Mouse (Mus musculus): Measurements from ENCODE around the gene Gm1604a.
"Not testable (repeated sequence)": the region's sequence is repeated elsewhere in the genome, so short reads cannot be mapped to it uniquely, and the experiment has no call there.

- TF ChIP-seq CTCF (IDR thresholded peaks at IDR 0.05; ENCODE audit: borderline replicate concordance, control insufficient read depth, extremely low read depth, insufficient read depth, low read length, poor library complexity); POLR2A (IDR thresholded peaks at IDR 0.05; ENCODE audit: control insufficient read depth, extremely low read depth, insufficient read depth, low read length, poor library complexity): not testable (repeated sequence)
These were observed 8.1 kb downstream of the Gm1604a start for GRCm38 (mm10) chr17:7033192-7034166.
